Mouse (Mus musculus): Measurements from ENCODE around the gene Aff3.

Aff3 gene

DNA sequence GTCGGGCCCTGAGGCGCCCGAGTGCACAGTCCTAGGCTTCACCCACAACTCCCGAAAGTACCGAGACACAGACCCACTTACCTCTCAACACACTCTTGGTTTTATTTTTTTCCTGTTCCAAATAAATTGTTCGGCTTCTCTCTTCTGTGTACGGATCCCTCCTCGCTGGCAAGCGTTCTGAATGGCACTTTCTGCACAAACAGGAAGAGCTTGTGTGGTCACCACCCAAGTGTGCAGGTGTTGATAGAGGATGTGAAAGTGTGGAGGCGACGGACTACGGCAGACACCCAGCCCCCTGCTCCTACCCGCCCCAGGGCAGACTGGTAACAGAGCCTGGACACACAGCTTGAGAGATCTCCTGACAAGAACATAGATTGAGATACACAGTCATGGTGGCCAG, at the start of gene Aff3:
Gene Aff3 (minus strand): TSS at position 179 of the 400 bp plus-strand sequence.
- no peak for DNase-seq

DNA sequence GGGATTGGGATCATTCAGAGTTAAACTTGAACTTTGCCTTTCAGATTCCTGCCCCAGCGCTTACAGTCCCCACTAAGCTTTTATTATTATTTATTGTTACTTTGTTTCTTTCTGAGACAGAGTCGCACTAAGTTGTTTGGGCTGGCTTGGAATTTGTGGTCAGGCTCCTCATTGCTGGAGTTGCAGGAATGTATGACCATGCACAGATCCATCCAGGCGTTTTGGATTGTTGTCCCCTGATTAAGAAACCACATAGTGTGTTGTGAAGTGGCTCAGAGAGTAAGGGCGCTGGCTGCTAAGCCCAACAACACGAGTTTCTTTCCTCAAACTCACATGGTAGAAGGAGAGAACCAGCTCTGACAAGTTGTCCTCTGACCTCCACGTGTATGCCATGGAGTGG, 35.9 kb upstream of the Aff3 start:
- no peak for DNase-seq

DNA sequence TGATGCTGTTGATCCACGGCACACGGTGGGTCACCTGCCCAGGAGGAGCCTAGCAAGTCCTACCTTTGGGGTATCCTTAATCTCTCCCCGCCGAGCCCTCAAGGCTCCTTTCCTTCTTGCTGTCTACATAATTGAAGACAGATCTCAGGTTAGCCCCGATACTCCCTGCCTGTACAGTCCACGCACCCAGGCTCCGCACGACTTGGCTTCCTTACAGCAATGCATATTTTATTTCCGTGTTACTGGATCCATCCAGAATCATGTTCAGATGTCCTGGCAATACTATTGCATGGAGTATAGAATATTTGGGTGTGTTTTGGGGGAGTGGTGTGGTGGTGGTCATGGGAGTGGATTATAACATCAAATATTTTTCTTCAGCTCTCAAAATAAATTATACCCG, 34.5 kb upstream of the Aff3 start:
- DNase-seq = no peak

DNA sequence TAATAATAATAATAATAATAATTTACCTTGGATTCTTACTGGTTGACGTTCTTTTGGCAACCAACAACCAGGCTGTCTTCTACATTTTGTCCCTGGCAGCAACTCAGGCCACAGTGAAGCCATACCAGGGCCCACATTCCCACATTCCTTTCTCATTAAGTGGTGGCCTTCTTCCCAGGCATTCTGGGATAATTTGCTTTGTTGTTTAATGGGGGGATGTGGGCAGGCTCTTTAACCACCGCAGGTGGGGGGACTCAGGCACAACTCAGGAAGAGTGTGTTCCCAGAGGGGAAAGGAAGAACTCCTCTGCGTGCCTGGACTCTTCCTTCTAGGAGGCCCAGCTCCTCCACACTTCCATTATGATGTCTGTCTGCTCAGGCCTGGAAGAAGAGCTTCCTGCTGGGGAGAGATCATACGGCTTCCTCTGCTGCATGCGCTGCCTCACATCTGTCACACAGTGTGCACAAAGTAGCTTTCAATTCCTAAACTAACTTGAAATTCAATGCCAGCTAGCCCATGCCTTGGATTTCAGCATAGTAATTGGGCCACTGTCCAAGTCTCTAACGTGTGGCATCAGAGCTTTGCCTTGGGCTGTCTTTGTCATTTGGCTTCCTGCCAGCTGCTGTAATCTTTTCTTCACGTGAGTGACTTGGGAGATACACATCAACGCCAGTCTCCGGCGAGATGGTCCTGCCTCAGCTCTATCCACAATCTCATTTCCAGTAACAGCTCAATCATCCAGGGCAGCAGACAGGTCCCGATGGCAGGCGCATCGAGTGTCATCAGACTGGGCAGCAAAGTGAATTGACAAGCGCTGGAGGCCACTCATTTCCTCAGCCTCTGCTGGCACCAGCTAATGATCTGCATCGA, 31.3 kb upstream of the Aff3 start:
- no peak for DNase-seq

DNA sequence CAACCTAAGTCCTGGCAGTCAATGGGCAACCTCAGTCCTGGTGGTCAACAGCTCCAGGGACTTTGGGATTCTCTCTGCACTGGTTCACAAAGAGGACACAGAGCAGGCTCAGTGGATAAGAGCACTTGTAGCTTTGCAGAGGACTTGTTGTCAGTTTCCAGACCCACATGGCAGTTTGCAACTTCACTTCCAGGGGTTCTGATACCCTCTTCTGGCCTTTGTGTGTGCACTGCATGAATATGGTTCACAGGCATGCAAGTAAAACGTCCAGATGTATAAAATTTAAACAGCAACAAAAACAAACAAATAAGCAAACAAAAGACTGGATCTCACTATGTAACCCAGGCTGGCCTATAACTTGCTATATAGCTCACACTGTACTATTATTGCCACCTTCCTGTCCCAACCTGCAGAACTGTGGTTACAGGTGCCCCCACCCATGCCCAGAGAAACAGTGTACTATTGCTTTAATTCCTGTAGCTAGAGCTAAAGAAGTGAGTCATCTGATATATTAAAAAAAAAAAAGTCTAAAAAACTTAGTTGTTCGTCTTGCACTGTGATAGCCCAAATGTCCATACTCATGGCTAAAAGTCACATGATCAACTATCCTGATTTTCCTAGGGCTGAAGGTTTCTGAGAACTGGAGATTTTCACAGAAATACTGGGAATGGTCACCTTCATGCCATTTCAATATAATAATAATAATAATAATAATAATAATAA, 30.5 kb upstream of the Aff3 start:
- DNase-seq = no peak

DNA sequence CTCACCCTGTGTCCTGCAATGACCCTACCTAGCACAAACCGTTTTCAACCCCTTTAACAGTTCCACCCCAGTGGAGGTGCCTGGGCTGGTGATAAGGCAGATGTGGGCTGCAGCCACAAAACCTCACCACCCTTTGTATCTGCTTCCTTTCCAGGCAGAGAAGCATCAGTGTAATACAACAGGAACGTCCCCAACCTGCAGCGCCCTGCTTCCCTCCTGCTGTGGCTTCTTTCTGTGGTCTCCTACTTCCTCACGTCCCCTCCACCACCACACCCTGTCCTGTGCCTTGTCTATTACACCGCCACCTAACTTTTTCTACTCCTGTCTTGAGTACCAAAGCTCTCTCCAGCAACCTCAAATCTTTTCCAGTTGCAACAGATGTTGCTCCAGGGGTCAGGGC, 29.4 kb upstream of the Aff3 start:
- no peak for DNase-seq

DNA sequence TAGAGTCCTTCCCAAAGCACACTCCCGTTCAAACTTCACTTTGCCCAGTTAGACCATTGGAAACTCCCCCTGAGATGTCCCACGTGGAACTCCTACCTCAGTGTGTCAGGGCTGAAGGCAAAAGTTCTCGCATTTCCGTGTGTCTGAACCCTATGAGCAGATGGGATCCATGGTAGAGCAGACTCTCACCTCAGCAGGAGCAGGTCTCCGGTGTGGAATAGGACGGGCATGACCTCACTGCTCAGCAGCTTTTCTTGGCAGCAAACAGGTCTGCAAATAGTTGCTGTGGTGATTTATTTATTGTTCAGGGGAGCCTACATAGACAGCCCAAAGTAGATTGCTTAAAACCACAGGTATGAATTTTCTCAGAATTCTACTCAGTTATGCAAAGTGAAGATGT, 25.7 kb upstream of the Aff3 start:
- DNase-seq = peak; percentile 47

DNA sequence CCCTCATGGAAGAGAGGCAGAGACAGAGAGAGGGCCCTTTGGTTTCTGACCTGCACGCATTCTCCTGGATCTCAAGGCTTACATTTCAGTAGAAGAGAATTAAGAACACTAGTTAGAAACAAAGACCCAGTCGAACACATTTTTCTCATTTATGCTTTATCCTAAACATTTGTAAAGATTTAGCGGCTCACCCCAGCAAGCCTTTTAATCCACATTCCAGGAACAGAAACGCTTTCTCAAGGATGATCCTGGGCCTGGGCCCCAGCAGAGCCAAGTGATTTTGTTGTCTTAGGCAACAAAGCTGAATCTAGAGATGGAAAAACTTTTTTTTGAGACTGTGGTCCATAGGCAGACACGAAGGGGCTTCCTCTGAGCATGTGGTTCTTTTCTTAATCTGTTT, 23.5 kb upstream of the Aff3 start:
- DNase-seq = no peak

DNA sequence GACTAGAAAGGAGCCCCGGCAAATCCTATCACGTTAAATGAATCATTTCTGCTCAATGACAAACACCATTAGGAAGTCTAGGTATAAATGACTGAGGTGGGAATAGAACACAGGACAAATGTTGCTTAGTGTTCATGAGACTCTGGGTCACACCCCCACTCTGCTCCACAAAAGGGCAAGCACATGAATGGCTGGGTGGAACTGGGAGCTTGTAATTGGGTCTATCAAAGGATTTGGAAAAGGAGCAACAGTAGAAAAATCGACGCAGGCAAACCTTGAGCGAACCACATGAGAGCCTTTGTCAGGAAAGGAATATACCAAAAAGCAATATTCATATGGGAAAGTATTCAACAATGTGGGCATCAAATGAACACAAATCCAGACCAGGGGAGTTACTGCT, 21.0 kb upstream of the Aff3 start:
- no peak for DNase-seq

DNA sequence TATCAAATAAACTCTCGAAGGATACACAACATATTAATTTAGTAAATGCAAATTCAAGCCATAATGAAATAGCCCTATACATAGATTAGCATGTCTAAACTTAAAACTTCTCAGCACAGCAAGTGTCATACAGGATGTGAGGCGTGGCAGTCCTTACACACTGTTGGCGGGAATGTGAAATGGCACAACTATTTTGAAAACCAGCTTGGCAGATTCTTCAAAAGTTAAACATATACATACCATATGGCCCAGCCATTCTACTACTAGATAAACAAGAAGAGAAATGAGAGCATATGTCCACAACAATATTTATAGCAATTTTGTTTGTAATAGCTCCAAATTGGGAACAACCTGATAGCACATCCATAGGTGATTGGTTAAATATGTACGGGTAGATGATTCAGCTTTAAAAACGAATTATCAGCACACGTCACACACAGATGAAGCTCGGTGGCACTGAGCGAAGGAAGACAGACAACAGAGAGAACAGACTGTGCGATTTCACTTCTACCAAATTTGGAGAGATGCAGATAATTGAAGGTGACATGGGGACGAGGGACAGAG, 18.5 kb upstream of the Aff3 start:
- no peak for DNase-seq

DNA sequence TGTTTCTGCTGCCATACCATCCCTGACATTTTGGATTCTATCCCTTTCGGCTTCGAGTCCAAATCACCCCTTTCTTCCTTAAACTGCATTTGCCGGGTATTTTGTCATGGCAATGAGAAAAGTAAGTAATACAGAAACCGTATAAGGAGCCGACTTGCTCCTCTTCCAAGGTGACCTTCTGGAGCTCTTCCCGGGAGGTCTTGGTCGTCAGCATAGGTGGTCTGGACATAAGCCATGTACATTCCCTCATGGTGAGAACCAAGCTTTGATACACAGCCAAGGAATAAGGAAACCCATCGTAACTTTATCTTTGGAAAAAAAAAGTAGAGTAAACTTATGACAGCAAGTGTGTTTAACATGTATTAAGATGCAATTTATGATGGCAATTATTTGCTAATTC, 15.1 kb upstream of the Aff3 start:
- DNase-seq = no peak

DNA sequence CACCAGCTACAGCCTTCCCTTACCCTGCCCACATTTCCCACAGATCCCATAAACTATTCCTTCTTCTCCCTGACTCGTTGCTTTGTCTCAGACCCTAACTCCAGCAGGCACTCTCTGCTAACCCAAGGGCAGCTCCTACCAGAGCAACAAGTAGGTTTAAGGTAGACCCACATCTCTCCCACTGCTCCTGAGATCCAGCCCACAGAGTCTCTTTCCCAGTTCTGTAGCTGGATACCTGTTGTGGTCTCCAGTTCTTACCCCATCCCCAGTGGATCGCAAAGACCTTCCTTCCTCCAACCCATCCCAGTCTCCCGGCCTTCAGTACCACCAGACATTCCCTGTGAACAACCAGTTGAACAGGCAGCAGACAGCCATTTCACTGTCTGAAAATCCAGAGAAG, 7.0 kb upstream of the Aff3 start:
- DNase-seq = no peak

DNA sequence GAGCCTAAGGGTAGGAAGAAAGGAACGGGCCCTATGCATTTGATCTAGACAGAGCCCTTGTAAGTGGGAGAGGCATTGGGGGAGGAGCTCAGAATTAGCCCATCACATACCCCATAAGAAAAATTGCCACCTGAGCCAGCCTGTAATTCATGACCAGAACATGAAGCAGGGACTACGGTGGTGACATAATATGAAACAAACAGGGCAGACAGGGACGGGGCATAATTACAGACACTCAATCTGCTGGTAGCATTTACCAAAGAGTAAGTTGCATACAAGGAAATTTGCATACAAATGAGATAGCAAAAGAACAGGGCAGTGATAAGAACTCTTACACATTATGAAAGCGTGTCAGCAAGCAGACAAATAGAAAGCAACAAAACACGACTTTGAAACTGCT, 6.3 kb upstream of the Aff3 start:
- no peak for DNase-seq

DNA sequence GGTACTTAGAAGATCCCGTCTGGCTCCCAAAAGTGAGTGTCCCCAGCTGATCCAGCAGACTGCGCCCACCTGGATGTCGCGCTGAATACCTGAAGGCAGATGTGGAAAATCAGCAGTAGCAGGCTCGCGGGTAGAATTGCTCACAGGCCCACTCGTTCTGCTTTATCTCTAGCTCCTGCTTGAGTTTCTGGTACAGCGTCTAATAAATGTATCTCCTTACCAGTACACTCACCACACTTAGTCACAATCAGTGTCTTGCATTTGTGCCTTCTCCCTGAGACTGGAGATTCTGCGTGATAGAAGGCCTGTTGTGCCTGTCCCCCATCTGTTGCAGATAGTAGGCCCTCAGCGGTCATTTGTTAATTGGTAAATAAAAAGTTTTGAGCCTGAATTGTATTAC, 3.6 kb upstream of the Aff3 start:
- DNase-seq = no peak

DNA sequence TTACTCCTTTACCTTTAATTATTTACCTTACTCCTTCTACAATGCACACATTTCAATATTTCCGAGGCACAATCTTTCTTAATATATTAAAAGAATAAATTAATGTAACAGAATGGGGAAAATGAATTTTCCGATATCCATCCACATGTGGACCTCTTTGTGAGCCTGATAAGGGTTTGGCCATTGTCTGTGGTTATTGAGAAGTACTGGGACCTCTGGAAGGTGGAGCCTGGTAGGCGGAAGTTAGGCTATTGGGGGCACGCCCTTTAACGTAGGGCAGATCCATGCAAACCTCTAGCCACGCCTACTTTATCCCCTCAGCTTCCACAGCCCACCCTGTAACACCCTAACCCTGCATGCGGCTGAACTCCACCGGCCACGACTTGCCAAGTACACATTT, 3.1 kb upstream of the Aff3 start:
- no peak for DNase-seq

DNA sequence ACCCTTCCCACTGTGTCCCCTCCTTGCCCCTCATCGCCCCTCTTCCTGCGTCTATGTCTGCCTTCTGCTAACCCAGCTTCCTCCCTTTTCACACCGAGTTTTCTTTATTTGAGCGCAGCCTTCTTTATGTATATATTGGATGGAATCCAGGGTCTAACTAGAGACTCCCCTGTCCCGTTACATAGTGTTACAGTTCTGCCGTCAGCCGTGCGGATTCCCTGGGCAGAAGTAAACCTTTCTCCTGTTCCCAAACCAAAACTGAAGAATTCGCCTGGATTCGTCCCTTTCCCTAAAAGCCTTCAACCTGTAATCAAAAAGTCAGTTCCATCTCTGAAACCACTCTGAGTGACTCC, 2.0 kb upstream of the Aff3 start:
- DNase-seq = no peak

DNA sequence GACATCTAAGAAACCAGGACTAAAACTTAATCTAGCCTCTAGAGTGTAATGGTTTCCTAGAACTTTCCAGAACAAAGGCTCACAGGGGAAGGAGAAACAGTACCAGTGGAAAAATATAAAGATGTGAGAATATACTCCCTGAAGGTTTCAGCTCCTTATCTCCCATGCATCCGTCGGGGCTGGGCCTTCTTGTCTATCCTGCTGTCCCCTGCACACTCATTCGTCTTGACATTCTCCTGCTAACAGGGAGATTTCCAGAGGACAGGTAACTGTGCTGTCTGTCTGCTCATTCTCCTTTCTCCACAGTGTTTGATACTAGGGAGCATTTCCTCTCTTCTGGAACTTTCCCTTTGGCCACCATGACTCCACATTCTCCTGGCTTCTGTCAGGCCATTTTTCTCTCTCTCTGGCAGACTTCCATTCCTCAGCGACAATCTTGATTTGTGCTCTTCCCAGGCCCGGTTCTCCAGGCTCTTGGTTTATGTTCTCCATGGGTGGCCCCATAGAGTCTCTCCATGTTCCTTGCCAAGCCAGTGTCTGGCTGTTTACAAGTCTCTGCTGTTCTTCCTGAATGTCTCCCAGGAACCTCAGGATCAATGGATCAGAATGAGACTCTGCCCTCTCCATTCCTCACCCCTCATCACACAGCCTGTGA, 1.5 kb upstream of the Aff3 start:
- DNase-seq = no peak

DNA sequence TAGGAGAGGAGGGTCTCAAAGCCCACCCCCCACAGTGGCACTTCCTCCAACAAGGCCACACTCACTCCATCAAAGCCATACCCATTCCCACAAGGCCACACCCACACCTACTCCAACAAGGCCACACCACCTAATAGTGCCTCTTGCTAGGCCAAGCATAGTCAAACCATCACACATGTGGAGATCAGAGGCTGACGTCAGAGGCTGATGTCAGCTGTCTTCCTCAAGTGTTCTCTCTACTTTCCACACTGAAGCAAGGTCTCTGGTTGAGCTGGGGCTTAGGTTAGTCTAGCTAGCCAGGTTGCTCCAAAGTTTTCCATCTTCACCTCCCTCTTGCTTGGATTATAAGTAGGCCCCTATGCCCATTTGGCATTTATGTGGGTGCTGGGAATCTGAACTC, 856 bp upstream of the Aff3 start:
- DNase-seq = no peak

DNA sequence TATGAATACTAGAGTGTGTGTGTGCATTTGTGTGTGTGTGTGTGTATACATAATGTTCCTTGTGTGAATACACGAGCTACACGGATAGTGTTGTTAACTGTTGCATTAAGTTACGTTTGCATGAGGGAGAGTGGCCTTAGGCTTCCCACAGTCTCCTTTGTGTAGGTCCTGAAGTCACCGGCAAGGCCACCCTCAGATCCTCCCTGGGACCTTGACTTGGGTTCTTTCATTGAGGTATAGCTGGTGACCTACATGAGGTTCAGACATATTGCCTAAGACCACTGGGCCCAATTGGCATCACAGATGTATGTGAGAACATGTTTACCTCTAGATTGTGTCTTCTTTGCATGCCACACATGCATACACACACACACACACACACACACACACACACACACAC, 494 bp downstream of the Aff3 start:
- DNase-seq = no peak

DNA sequence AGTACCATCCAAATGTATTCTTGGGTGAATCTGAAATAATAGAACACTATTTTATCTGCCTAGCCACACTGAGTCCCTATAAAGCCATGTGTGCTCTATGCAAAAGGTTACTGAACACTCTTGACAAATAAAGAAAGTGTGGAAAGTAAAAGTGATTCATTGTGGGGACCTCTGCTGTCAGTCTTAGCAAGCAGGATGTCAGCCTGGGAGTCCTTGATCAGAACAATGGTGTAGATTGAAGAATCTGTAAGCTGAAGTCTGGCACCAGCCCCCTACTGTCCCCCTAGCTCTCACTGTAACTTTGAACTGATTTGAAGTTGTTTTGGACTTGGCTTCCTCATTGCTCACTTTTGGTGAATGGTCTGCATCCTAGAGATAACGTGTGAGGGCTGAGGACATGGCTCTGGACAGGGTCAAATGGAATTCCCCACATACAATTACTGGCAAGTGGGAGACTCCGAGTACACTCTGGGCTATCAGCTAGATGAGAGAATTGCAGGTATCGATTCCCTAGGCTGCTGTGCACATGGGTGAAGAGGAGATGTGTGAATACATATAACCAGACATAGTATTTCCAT, 2.0 kb downstream of the Aff3 start:
- DNase-seq = no peak

DNA sequence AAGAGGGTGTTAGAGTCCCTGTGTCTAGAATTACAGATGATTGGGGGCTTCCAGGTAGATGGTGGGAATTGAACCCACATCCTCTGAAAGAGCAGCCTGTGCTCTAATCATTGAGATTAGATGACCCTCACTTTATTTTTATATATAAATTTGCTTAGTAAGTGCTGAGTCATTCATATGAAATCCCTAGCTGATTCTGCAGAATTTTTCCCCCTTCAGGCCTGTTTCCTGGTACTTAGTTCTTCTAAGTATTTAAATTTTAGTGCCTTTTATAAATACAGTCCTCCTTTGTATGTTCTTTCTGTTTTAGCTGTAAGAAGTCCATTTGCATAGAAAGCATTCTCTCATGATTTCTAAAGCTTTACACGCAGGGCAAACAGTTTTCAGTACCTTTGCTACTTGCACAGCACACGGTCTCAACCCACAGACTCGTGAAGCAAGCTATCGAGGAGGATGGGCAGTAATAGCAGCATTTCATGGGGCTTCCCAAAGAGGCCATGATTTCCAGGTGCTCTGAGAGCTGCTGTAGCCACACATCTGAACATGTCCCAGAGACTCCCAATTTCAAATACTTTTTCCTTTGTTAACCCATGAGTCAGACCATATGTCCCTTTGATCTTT, 5.7 kb downstream of the Aff3 start:
- no peak for DNase-seq

DNA sequence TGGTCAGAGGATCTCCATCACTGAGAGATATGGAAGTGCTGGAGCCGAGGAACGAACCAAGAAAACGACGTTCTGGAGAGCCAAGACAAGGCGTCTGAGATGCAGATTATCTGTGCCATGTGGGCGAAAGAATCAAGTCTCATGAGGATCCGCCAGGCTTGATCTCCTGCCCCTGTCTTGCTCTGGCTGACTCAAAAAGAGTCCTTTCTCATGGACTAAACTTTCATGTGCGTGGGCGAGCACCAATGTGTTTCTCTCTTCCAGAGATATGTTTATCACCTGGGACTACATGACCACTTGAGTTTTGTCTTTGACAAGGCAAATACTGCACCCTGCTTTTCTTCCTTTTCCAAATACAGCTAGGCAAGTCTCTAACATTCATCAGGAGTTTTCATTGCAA, 6.4 kb downstream of the Aff3 start:
- no peak for DNase-seq

DNA sequence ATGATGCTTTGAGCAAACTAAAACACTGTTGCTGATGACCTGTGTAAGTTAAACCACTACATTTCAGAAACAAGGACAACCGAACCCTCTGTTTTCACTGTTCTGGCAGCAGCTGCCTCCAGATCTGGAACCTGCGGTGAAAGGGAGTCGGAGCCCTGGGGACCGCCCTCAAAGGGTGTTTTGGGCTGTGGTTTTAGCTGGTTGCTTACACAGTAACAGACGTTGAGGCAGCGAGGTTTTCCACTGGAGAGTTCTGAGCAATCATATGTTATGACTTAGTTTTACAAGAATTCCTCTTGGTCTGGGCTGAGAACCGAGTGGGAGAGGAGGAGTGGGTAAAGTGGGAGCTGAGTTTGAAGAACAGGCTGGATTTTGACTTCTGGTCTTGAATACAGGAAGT, 7.1 kb downstream of the Aff3 start:
- DNase-seq = no peak

All from cerebellum, adult 9-10 months (tissue).